Mouse (Mus musculus) liver, adult 2 months (tissue): Measurements from ENCODE around the gene Cfdp1.
"Not testable (repeated sequence)": the region's sequence is repeated elsewhere in the genome, so short reads cannot be mapped to it uniquely, and the experiment has no call there.

Source experiments
- CTCF ChIP-seq: fragments of 200-500 bp; IDR thresholded peaks from 2 replicates; pipeline ENCODE4 v1.5.1; 2011; ENCODE audit warnings: low read depth, low read length, control low read depth
- POLR2A ChIP-seq: fragments of 200-500 bp; IDR thresholded peaks from 2 replicates; pipeline ENCODE4 v1.6.1; 2011; ENCODE audit warnings: low read length, control low read depth; ENCODE audit not compliant: insufficient read depth; ENCODE audit errors: extremely low read depth

DNA sequence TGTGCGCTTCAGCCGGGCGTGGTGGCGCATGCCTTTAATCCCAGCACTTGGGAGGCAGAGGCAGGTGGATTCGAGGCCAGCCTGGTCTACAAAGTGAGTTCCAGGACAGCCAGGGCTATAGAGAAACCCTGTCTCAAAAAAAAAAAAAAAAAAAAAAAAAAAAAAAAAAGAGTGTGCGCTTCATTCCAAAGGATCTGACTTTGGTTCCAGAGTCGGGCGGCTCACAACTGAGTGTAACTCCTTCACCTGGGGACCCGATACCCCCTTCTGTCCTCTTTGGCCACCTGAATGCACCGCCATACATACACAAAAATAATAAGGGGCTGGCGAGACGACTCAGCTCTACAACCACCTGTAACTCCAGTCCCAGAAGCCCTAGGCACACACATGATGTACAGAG, 872 bp downstream of the Cfdp1 start:
- not testable (repeated sequence) for TF ChIP-seq CTCF, POLR2A
